Mouse (Mus musculus): ENCODE results near the gene Utp11. TPM values are rescaled to one million over a fixed set of nuclear protein-coding genes. Genes with fewer than 3 reads are reported as not detected.
A peak's percentile ranks its signal among the peaks of the same experiment; 100 is the strongest.

The Utp11 gene
- polyA plus RNA-seq, 1 experiment from 2014 or later, result 56.7 TPM

GRCm38 (mm10) chr4:124670232-124670631 is 23.2 kb downstream of the Utp11 start:
- H3K4me3 ChIP-seq (ENCODE audit: low read depth, low read length), result no peak overlapping the region
- H3K9me3 ChIP-seq (ENCODE audit: control insufficient read depth, low read length), result no peaks in the 10 kb centered on the region
- DNase-seq (ENCODE audit: low spot score), result peak; percentile 11
- H3K4me1 ChIP-seq (ENCODE audit: control insufficient read depth, insufficient read depth, low read length), result peaks cover 34% of the 10 kb centered on the region
- H3K36me3 ChIP-seq (ENCODE audit: control insufficient read depth, insufficient read depth, low read length), result no peaks in the 10 kb centered on the region
- no peak for ATAC-seq (ENCODE audit: insufficient read depth, low FRiP score, low TSS enrichment)
- H3K27ac ChIP-seq (ENCODE audit: low read depth, low read length), result no peak overlapping the region
- peaks cover 33% of the 10 kb centered on the region for H3K27me3 ChIP-seq (ENCODE audit: control insufficient read depth, insufficient read depth, low read length)
- 70% methylated on average over 8 of the region's 8 CpGs for WGBS
- no peak overlapping the region for H3K9ac ChIP-seq (ENCODE audit: low read length)
- H3K4me2 ChIP-seq (ENCODE audit: low read depth), result no peak overlapping the region

- peak; percentile 72 for DNase-seq (ENCODE audit: low spot score)
- Histone ChIP-seq H3K9ac (ENCODE audit: low read length) (peak overlapping the region; percentile 32; the same call in 1 of the 2 replicates), H3K27me3 (ENCODE audit: control insufficient read depth, insufficient read depth, low read length) (peaks cover 36% of the 10 kb centered on the region)
These were observed 25.3 kb downstream of the Utp11 start for GRCm38 (mm10) chr4:124668078-124668477.

GRCm38 (mm10) chr4:124667476-124668033 is 25.8 kb downstream of the Utp11 start:
- H3K36me3 ChIP-seq (ENCODE audit: control insufficient read depth, insufficient read depth, low read length), result no peaks in the 10 kb centered on the region
- WGBS, result 14% methylated on average over 14 of the region's 14 CpGs
- peak overlapping the region; percentile 22; the same call in 1 of the 2 replicates for H3K4me2 ChIP-seq (ENCODE audit: low read depth)
- peak overlapping the region; percentile 90 for H3K27ac ChIP-seq (ENCODE audit: low read depth, low read length)
- no peaks in the 10 kb centered on the region for H3K9me3 ChIP-seq (ENCODE audit: control insufficient read depth, low read length)
- peaks cover 38% of the 10 kb centered on the region for H3K27me3 ChIP-seq (ENCODE audit: control insufficient read depth, insufficient read depth, low read length)
- peak; percentile 56 for DNase-seq (ENCODE audit: low spot score)
- peaks cover 32% of the 10 kb centered on the region for H3K4me1 ChIP-seq (ENCODE audit: control insufficient read depth, insufficient read depth, low read length)
- H3K9ac ChIP-seq (ENCODE audit: low read length), result peak overlapping the region; percentile 32; the same call in 1 of the 2 replicates
- ATAC-seq (ENCODE audit: insufficient read depth, low FRiP score, low TSS enrichment), result peak; percentile 64
- H3K4me3 ChIP-seq (ENCODE audit: low read depth, low read length), result no peak overlapping the region

More at GRCm38 (mm10) chr4:124668078-124668477, 25.3 kb downstream of the Utp11 start:
- 4% methylated on average over 8 of the region's 8 CpGs for WGBS
- Histone ChIP-seq H3K4me3 (ENCODE audit: low read depth, low read length) (no peak overlapping the region; the same call in 1 of the 2 replicates), H3K4me2 (ENCODE audit: low read depth) (peak overlapping the region; percentile 22; the same call in 1 of the 2 replicates), H3K27ac (ENCODE audit: low read depth, low read length) (peak overlapping the region; percentile 90), H3K36me3 (ENCODE audit: control insufficient read depth, insufficient read depth, low read length) (no peaks in the 10 kb centered on the region), H3K4me1 (ENCODE audit: control insufficient read depth, insufficient read depth, low read length) (peaks cover 37% of the 10 kb centered on the region), H3K9me3 (ENCODE audit: control insufficient read depth, low read length) (no peaks in the 10 kb centered on the region)
- peak; percentile 81 for ATAC-seq (ENCODE audit: insufficient read depth, low FRiP score, low TSS enrichment)

DNA sequence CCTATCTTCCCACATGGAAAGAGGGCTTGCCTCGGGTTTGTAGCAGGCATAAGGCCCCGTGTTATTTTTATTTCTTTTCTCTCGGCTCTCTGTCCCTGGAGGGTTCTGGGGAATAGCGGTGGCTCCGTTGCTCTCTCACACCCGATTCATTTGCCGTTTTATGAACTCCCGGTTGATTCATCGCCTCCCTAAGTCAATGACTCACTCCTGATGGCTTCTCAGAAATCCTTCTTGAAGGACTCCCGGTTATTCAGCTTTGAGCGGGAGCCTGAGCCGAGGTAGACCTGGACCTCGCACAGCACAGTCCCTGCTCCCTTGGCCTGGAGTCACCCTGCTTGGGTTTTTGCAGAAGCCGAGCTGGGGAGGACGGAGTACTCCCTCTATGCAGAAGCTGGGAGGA is 28.8 kb downstream of the Utp11 start:
- no peak overlapping the region for H3K27ac ChIP-seq (ENCODE audit: low read depth, low read length)
- H3K9ac ChIP-seq (ENCODE audit: low read length), result no peak overlapping the region
- no peak for ATAC-seq (ENCODE audit: insufficient read depth, low FRiP score, low TSS enrichment)
- peaks cover 50% of the 10 kb centered on the region for H3K27me3 ChIP-seq (ENCODE audit: control insufficient read depth, insufficient read depth, low read length)
- no peaks in the 10 kb centered on the region for H3K9me3 ChIP-seq (ENCODE audit: control insufficient read depth, low read length)
- no peak overlapping the region for H3K4me3 ChIP-seq (ENCODE audit: low read depth, low read length)
- DNase-seq (ENCODE audit: low spot score), result no peak
- H3K4me1 ChIP-seq (ENCODE audit: control insufficient read depth, insufficient read depth, low read length), result peaks cover 22% of the 10 kb centered on the region
- H3K36me3 ChIP-seq (ENCODE audit: control insufficient read depth, insufficient read depth, low read length), result no peaks in the 10 kb centered on the region
- 0 out of 2 replicates have a peak overlapping the region, but pooled peaks have one; percentile 12 for H3K4me2 ChIP-seq (ENCODE audit: low read depth)
- 67% methylated on average over 15 of the region's 15 CpGs for WGBS

- Histone ChIP-seq H3K4me2 (ENCODE audit: low read depth) (0 out of 2 replicates have a peak overlapping the region, but pooled peaks have one; percentile 12), H3K9me3 (ENCODE audit: control insufficient read depth, low read length) (no peaks in the 10 kb centered on the region), H3K27me3 (ENCODE audit: control insufficient read depth, insufficient read depth, low read length) (peaks cover 55% of the 10 kb centered on the region), H3K4me1 (ENCODE audit: control insufficient read depth, insufficient read depth, low read length) (peaks cover 26% of the 10 kb centered on the region), H3K27ac (ENCODE audit: low read depth, low read length) (no peak overlapping the region), H3K36me3 (ENCODE audit: control insufficient read depth, insufficient read depth, low read length) (no peaks in the 10 kb centered on the region), H3K4me3 (ENCODE audit: low read depth, low read length) (no peak overlapping the region), H3K9ac (ENCODE audit: low read length) (no peak overlapping the region)
- ATAC-seq (ENCODE audit: insufficient read depth, low FRiP score, low TSS enrichment) (no peak), DNase-seq (ENCODE audit: low spot score) (peak; percentile 24)
- WGBS, result 51% methylated on average over 9 of the region's 9 CpGs
These were observed 29.2 kb downstream of the Utp11 start for GRCm38 (mm10) chr4:124664185-124664584.

GRCm38 (mm10) chr4:124663034-124663433 is 30.4 kb downstream of the Utp11 start:
- no peak overlapping the region for H3K9ac ChIP-seq (ENCODE audit: low read length)
- H3K27me3 ChIP-seq (ENCODE audit: control insufficient read depth, insufficient read depth, low read length), result peaks cover 64% of the 10 kb centered on the region
- WGBS, result 53% methylated on average over 3 of the region's 3 CpGs
- H3K36me3 ChIP-seq (ENCODE audit: control insufficient read depth, insufficient read depth, low read length), result no peaks in the 10 kb centered on the region
- no peak overlapping the region for H3K4me3 ChIP-seq (ENCODE audit: low read depth, low read length)
- DNase-seq (ENCODE audit: low spot score) (no peak), ATAC-seq (ENCODE audit: insufficient read depth, low FRiP score, low TSS enrichment) (no peak)
- no peaks in the 10 kb centered on the region for H3K9me3 ChIP-seq (ENCODE audit: control insufficient read depth, low read length)
- 0 out of 2 replicates have a peak overlapping the region, but pooled peaks have one; percentile 5 for H3K4me2 ChIP-seq (ENCODE audit: low read depth)
- no peak overlapping the region for H3K27ac ChIP-seq (ENCODE audit: low read depth, low read length)
- peaks cover 26% of the 10 kb centered on the region for H3K4me1 ChIP-seq (ENCODE audit: control insufficient read depth, insufficient read depth, low read length)

DNA sequence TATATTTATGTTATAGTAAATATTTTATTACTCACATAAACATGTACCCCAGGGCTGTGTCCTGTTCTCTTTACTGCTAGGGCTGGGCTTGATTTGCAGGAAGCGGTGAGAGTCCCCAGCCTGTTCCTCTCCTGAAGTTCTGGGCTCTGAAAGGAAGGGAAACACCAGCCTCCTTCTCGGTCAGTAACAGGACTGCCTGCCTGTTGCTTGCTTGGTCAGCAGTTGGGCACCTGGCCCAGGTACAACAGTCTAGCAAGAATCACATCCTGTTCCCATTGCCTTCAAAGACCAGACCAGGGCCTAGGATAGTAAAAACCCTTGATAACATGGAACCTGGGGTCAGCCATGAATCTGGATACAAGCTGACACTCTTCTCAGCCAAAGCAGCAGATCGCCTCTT is 32.8 kb downstream of the Utp11 start:
- no peak overlapping the region for H3K27ac ChIP-seq (ENCODE audit: low read depth, low read length)
- H3K9ac ChIP-seq (ENCODE audit: low read length), result no peak overlapping the region
- no peaks in the 10 kb centered on the region for H3K36me3 ChIP-seq (ENCODE audit: control insufficient read depth, insufficient read depth, low read length)
- ATAC-seq (ENCODE audit: insufficient read depth, low FRiP score, low TSS enrichment) (no peak), DNase-seq (ENCODE audit: low spot score) (no peak)
- H3K27me3 ChIP-seq (ENCODE audit: control insufficient read depth, insufficient read depth, low read length), result peaks cover 75% of the 10 kb centered on the region
- WGBS, result 46% methylated on average over 3 of the region's 3 CpGs
- peak overlapping the region; percentile 17 for H3K4me3 ChIP-seq (ENCODE audit: low read depth, low read length)
- peaks cover 21% of the 10 kb centered on the region for H3K4me1 ChIP-seq (ENCODE audit: control insufficient read depth, insufficient read depth, low read length)
- peak overlapping the region; percentile 36 for H3K4me2 ChIP-seq (ENCODE audit: low read depth)
- no peaks in the 10 kb centered on the region for H3K9me3 ChIP-seq (ENCODE audit: control insufficient read depth, low read length)

- H3K9ac ChIP-seq (ENCODE audit: low read length), result peak overlapping the region; percentile 56
- H3K27me3 ChIP-seq (ENCODE audit: control insufficient read depth, insufficient read depth, low read length), result peaks cover 82% of the 10 kb centered on the region
- no peak for DNase-seq (ENCODE audit: low spot score)
- H3K4me1 ChIP-seq (ENCODE audit: control insufficient read depth, insufficient read depth, low read length), result peaks cover 19% of the 10 kb centered on the region
- H3K4me3 ChIP-seq (ENCODE audit: low read depth, low read length), result peak overlapping the region; percentile 56
- ATAC-seq (ENCODE audit: insufficient read depth, low FRiP score, low TSS enrichment), result no peak
- no peaks in the 10 kb centered on the region for H3K36me3 ChIP-seq (ENCODE audit: control insufficient read depth, insufficient read depth, low read length)
- H3K9me3 ChIP-seq (ENCODE audit: control insufficient read depth, low read length), result no peaks in the 10 kb centered on the region
- H3K27ac ChIP-seq (ENCODE audit: low read depth, low read length), result no peak overlapping the region
- WGBS, result under 1% methylated on average over 68 of the region's 68 CpGs
- H3K4me2 ChIP-seq (ENCODE audit: low read depth), result peak overlapping the region; percentile 87
These were observed 33.9 kb downstream of the Utp11 start for GRCm38 (mm10) chr4:124659251-124660217.
